Mouse (Mus musculus): ENCODE results near the gene Itpripl2. TPM values are rescaled to one million over a fixed set of nuclear protein-coding genes. Genes with fewer than 3 reads are reported as not detected.
A peak's percentile ranks its signal among the peaks of the same experiment; 100 is the strongest.

Itpripl2 gene
- polyA plus RNA-seq, 1 experiment from 2014 or later, result 0.84 TPM

- Histone ChIP-seq H3K27ac (no peak overlapping the region), H3K9ac (no peak overlapping the region), H3K36me3 (replicated peaks; ENCODE audit: control insufficient read depth, insufficient read depth) (no peaks in the 10 kb centered on the region), H3K27me3 (ENCODE audit: control insufficient read depth, insufficient read depth, low read length) (no peaks in the 10 kb centered on the region), H3K4me3 (replicated peaks; ENCODE audit: low read length) (no peak overlapping the region), H3K4me2 (replicated peaks) (no peak overlapping the region), H3K9me3 (ENCODE audit: control insufficient read depth, low read length) (no peaks in the 10 kb centered on the region), H3K4me1 (replicated peaks; ENCODE audit: control insufficient read depth, insufficient read depth, low read length) (no peaks in the 10 kb centered on the region)
- no peak for ATAC-seq (ENCODE audit: low FRiP score)
- WGBS, result 60% methylated on average over 4 of the region's 4 CpGs
- DNase-seq (ENCODE audit: low spot score), result no peak
Measured at GRCm38 (mm10) chr7:118453722-118454121, 38.1 kb downstream of the Itpripl2 start.

DNA sequence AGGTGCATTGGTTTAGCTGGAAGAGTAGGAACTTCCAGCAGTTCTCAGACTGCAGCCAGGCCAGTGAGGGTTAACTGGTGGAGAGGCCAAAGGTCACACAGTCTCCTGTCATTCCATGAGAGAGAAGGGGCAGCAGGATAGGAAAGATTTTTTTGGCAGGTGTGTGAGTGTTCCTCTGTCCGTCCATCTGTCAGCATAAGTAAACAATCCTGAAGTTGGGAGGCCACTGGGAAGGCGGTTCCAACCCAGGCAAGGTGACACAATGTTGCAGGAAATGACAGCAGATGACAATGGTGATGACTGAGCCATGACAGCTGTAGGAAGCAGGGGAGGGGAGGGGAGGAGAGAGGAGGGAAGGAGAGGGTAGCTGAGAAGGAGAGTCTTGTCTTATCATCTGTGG, 38.8 kb downstream of the Itpripl2 start:
- no peak overlapping the region for H3K4me3 ChIP-seq (replicated peaks; ENCODE audit: low read length)
- DNase-seq (ENCODE audit: low spot score) (no peak), ATAC-seq (ENCODE audit: low FRiP score) (no peak)
- H3K9me3 ChIP-seq (ENCODE audit: control insufficient read depth, low read length), result no peaks in the 10 kb centered on the region
- H3K27me3 ChIP-seq (ENCODE audit: control insufficient read depth, insufficient read depth, low read length), result 0 out of 2 replicates have a peak, but pooled peaks cover 3% of the 10 kb centered on the region
- H3K4me1 ChIP-seq (replicated peaks; ENCODE audit: control insufficient read depth, insufficient read depth, low read length), result peaks cover 5% of the 10 kb centered on the region
- no peak overlapping the region for H3K4me2 ChIP-seq (replicated peaks)
- no peak overlapping the region for H3K9ac ChIP-seq
- H3K36me3 ChIP-seq (replicated peaks; ENCODE audit: control insufficient read depth, insufficient read depth), result no peaks in the 10 kb centered on the region
- WGBS, result 45% methylated on average over 2 of the region's 2 CpGs
- no peak overlapping the region for H3K27ac ChIP-seq

DNA sequence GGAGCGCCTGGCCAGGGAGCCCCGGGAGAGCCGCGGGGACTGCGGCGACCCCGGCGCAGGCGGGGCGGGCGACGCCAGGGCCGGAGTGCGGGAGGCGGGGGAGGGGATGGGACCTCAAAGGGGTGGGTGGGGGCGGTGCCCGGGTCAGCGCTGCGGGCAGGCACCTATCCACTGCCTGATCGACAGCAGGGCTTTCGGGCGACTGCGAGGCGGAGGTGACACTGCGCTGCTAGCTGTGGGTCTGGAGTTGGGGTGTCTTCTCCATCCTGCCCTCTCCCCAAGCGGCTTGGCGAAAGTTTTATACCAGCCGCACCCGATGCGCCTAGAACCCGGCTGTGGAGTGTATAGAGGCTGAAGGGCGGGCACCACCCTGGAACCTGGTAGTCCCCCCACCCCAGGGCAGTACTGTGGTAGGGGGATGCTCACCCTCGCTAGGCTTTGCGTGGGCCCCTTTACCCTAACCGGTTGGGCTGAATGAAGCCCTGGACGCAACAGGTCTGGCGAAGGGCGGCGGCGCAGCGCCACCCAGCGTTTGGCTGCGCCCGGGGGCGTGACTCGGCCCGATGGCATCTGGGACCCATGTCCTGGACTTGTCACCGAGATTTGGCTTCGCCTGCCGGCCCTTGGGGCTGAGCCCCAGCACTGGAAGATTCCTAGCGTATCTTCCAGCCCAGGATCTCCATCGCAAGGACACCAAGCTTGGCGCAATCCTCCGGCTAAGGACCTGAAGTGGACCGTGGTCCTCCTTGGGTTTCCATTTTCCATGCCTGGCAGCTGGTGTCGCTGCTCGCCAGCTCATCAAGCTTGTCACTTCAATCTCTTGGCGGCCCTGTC, 43.4 kb downstream of the Itpripl2 start, which contains the start of gene Syt17:
TSS of gene Syt17 (minus strand) at position 89 of the 834 bp plus-strand sequence.
- H3K4me3 ChIP-seq (replicated peaks; ENCODE audit: low read length), result peak within 1 kb of the TSS; percentile 65
- peak; percentile 71 for ATAC-seq (ENCODE audit: low FRiP score)
- H3K36me3 ChIP-seq (replicated peaks; ENCODE audit: control insufficient read depth, insufficient read depth), result no peaks in the 10 kb centered on the region
- H3K9me3 ChIP-seq (ENCODE audit: control insufficient read depth, low read length), result no peaks in the 10 kb centered on the region
- H3K4me2 ChIP-seq (replicated peaks), result peak within 1 kb of the TSS; percentile 96
- H3K27ac ChIP-seq, result no peak within 1 kb of the TSS
- under 1% methylated on average over 57 of the region's 58 CpGs for WGBS
- peak; percentile 62 for DNase-seq (ENCODE audit: low spot score)
- H3K27me3 ChIP-seq (ENCODE audit: control insufficient read depth, insufficient read depth, low read length), result peaks cover 3% of the 10 kb centered on the region; the same call in 1 of the 2 replicates
- H3K9ac ChIP-seq, result peak within 1 kb of the TSS; percentile 75
- peaks cover 12% of the 10 kb centered on the region for H3K4me1 ChIP-seq (replicated peaks; ENCODE audit: control insufficient read depth, insufficient read depth, low read length)

- peak overlapping the region; percentile 75 for H3K9ac ChIP-seq
- H3K27me3 ChIP-seq (ENCODE audit: control insufficient read depth, insufficient read depth, low read length), result peaks cover 3% of the 10 kb centered on the region; the same call in 1 of the 2 replicates
- peak; percentile 68 for ATAC-seq (ENCODE audit: low FRiP score)
- WGBS, result under 1% methylated on average over 65 of the region's 65 CpGs
- peak overlapping the region; percentile 96 for H3K4me2 ChIP-seq (replicated peaks)
- peak; percentile 32 for DNase-seq (ENCODE audit: low spot score)
- H3K4me1 ChIP-seq (replicated peaks; ENCODE audit: control insufficient read depth, insufficient read depth, low read length), result peaks cover 12% of the 10 kb centered on the region
- no peaks in the 10 kb centered on the region for H3K36me3 ChIP-seq (replicated peaks; ENCODE audit: control insufficient read depth, insufficient read depth)
- H3K9me3 ChIP-seq (ENCODE audit: control insufficient read depth, low read length), result no peaks in the 10 kb centered on the region
- no peak overlapping the region for H3K27ac ChIP-seq
- peak overlapping the region; percentile 65 for H3K4me3 ChIP-seq (replicated peaks; ENCODE audit: low read length)
Measured at GRCm38 (mm10) chr7:118447291-118448133, 44.3 kb downstream of the Itpripl2 start.

DNA sequence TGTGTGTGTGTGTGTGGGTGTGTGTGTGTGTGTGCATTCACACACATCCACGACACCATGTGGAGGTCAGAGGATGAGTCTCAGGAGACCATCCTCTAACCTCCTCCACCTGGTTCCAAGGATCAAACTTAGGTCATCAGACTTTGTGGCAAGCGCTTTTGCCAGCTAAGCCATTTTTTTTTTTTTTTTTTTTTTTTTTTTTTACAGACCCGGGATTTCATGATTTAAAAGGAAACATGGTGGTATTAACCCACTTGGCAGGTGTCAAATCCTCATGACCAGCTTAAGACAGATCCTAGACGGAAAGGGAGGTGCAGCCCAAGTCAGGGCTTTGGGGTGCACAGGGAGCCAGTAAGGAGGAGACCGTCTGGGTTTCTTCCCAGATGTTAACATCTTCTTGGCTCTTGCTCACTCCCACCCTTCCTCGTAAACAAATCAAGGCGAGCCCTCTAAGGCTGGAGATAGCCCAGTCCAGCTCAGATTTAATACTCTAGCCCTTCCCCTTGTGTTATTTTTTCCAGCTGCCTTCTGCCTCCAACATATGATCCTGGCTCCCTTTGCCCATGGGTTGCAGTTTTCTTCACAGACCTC, 47.8 kb downstream of the Itpripl2 start:
- Histone ChIP-seq H3K4me1 (replicated peaks; ENCODE audit: control insufficient read depth, insufficient read depth, low read length) (peaks cover 12% of the 10 kb centered on the region), H3K4me3 (replicated peaks; ENCODE audit: low read length) (no peak overlapping the region), H3K27ac (no peak overlapping the region), H3K27me3 (ENCODE audit: control insufficient read depth, insufficient read depth, low read length) (peaks cover 3% of the 10 kb centered on the region; the same call in 1 of the 2 replicates), H3K36me3 (replicated peaks; ENCODE audit: control insufficient read depth, insufficient read depth) (no peaks in the 10 kb centered on the region), H3K4me2 (replicated peaks) (no peak overlapping the region), H3K9me3 (ENCODE audit: control insufficient read depth, low read length) (no peaks in the 10 kb centered on the region), H3K9ac (no peak overlapping the region)
- 63% methylated on average over 7 of the region's 7 CpGs for WGBS
- DNase-seq (ENCODE audit: low spot score), result no peak
- ATAC-seq (ENCODE audit: low FRiP score), result no peak

DNA sequence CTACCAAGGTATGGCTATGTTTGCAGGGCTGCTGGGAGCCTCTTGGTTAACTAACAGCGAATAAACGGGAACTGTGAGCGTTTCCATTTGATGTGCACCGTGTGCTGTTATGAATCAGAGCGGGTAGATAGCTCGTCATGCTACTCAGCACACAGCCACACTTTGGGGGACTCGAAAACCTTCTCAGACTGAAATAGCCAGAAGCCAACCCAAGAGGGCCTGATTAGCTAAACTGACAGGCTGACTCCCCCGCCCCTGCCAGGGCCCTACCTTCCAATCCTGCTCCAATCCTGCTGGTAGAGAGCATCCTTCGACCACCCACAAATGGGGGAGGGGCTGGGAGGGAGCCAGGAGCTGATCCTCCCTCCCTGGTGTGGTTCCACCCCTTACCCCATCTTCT, 48.4 kb downstream of the Itpripl2 start:
- no peaks in the 10 kb centered on the region for H3K9me3 ChIP-seq (ENCODE audit: control insufficient read depth, low read length)
- H3K36me3 ChIP-seq (replicated peaks; ENCODE audit: control insufficient read depth, insufficient read depth), result no peaks in the 10 kb centered on the region
- WGBS, result 6% methylated on average over 9 of the region's 9 CpGs
- H3K4me2 ChIP-seq (replicated peaks), result peak overlapping the region; percentile 10; the same call in 1 of the 2 replicates
- no peak overlapping the region for H3K27ac ChIP-seq
- no peak overlapping the region for H3K9ac ChIP-seq
- peaks cover 10% of the 10 kb centered on the region for H3K4me1 ChIP-seq (replicated peaks; ENCODE audit: control insufficient read depth, insufficient read depth, low read length)
- no peak overlapping the region for H3K4me3 ChIP-seq (replicated peaks; ENCODE audit: low read length)
- DNase-seq (ENCODE audit: low spot score), result peak; percentile 24
- H3K27me3 ChIP-seq (ENCODE audit: control insufficient read depth, insufficient read depth, low read length), result peaks cover 2% of the 10 kb centered on the region; the same call in 1 of the 2 replicates
- ATAC-seq (ENCODE audit: low FRiP score), result no peak

DNA sequence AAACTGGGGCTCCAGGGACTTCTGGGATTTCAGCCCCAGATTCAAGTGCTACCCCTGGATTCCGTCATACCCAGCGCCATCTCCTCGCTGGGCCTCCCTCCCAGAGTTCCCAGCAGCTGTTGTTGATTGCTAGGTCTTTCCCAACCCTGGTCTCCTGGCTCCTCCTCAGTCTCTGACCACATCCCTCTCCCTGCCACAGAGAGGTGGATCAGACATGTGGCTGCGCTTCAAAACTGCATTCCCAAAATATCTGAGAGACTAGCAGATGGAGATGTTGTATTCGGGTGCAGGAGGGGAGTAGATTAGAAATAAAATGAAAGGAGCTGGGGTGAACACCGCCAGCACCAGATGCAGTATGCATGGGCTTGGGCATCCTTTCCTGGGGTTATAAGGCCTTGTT, 50.2 kb downstream of the Itpripl2 start:
- ATAC-seq (ENCODE audit: low FRiP score), result no peak

DNA sequence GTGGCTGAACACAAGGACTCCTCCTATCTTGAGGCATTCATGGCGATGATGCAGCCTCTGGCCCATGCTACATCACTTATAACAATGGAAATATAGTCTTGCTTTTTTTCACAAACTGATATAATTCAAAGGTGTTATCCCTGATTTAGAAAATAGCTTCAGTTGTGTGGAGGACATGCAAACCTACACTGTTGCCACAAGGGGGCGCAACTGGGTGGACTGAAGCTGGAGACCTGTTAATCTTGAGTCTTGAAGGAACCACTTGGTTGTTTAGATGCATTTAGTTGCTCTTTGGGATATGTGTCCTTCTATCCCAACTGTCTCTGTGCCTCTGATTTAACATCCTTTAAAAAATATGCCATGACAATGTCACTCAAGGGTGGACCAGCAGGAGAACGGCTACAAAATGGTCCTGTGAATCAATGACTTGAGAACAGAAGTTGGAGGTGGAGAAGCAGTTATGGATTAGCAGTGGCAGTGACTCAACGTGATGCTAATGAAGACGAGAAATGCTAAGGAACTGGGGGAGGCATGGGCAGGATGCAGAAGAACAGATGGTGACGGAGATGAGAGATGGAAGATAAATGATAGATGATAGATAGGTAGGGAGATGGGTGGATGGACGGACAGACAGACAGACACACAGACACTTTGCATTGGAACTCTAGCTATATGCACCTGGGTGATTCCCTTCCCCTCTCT, 54.5 kb downstream of the Itpripl2 start:
- Histone ChIP-seq H3K4me3 (replicated peaks; ENCODE audit: low read length) (no peak overlapping the region), H3K27ac (no peak overlapping the region), H3K27me3 (ENCODE audit: control insufficient read depth, insufficient read depth, low read length) (no peaks in the 10 kb centered on the region), H3K4me2 (replicated peaks) (no peak overlapping the region), H3K4me1 (replicated peaks; ENCODE audit: control insufficient read depth, insufficient read depth, low read length) (no peaks in the 10 kb centered on the region), H3K9me3 (ENCODE audit: control insufficient read depth, low read length) (no peaks in the 10 kb centered on the region), H3K36me3 (replicated peaks; ENCODE audit: control insufficient read depth, insufficient read depth) (no peaks in the 10 kb centered on the region), H3K9ac (no peak overlapping the region)
- DNase-seq (ENCODE audit: low spot score), result peak; percentile 27
- no peak for ATAC-seq (ENCODE audit: low FRiP score)
- 56% methylated on average over 7 of the region's 7 CpGs for WGBS

More for the DNA sequence above, 50.2 kb downstream of the Itpripl2 start:
- H3K9me3 ChIP-seq (ENCODE audit: control insufficient read depth, low read length), result no peaks in the 10 kb centered on the region
- no peak overlapping the region for H3K4me3 ChIP-seq (replicated peaks; ENCODE audit: low read length)
- no peaks in the 10 kb centered on the region for H3K4me1 ChIP-seq (replicated peaks; ENCODE audit: control insufficient read depth, insufficient read depth, low read length)
- H3K4me2 ChIP-seq (replicated peaks), result no peak overlapping the region
- no peak overlapping the region for H3K27ac ChIP-seq
- WGBS, result 88% methylated on average over 6 of the region's 6 CpGs
- H3K36me3 ChIP-seq (replicated peaks; ENCODE audit: control insufficient read depth, insufficient read depth), result no peaks in the 10 kb centered on the region
- no peak for DNase-seq (ENCODE audit: low spot score)
- no peak overlapping the region for H3K9ac ChIP-seq
- no peaks in the 10 kb centered on the region; the same call in 1 of the 2 replicates for H3K27me3 ChIP-seq (ENCODE audit: control insufficient read depth, insufficient read depth, low read length)

All from hindbrain, embryonic 14.5 days (tissue).